Mouse (Mus musculus) spleen, postnatal 4 days (tissue): ENCODE results near the gene Mob3b.

Experiments
- DNase-seq, 2 experiments: peaks; one replicate each; pipeline ENCODE4 v3.0.0; 2022; ENCODE audit warnings: low spot score in 2 of 2

Gene Mob3b

GRCm38 (mm10) chr4:35065075-35065838, 92.0 kb downstream of the Mob3b start:
- no peak for DNase-seq

- DNase-seq = no peak
Measured at GRCm38 (mm10) chr4:35063146-35063719, 94.1 kb downstream of the Mob3b start.

GRCm38 (mm10) chr4:35060964-35061363, 96.3 kb downstream of the Mob3b start:
- no peak for DNase-seq

- no peak for DNase-seq
Measured at GRCm38 (mm10) chr4:35060401-35060800, 96.9 kb downstream of the Mob3b start.

GRCm38 (mm10) chr4:35054362-35054761, 102.9 kb downstream of the Mob3b start:
- DNase-seq = no peak

GRCm38 (mm10) chr4:35052174-35052942, 104.9 kb downstream of the Mob3b start:
- DNase-seq = no peak

GRCm38 (mm10) chr4:35051152-35051551, 106.1 kb downstream of the Mob3b start:
- DNase-seq = no peak

- DNase-seq = no peak
Measured at GRCm38 (mm10) chr4:35049742-35050058, 107.6 kb downstream of the Mob3b start.

GRCm38 (mm10) chr4:35049036-35049741, 108.1 kb downstream of the Mob3b start:
- DNase-seq = no peak

- no peak for DNase-seq
Measured at GRCm38 (mm10) chr4:35040896-35041295, 116.4 kb downstream of the Mob3b start.

GRCm38 (mm10) chr4:35040306-35040705, 117.0 kb downstream of the Mob3b start:
- DNase-seq = no peak

- DNase-seq = no peak
Measured at GRCm38 (mm10) chr4:35037824-35038223, 119.5 kb downstream of the Mob3b start.

- no peak for DNase-seq
Measured at GRCm38 (mm10) chr4:35034504-35035290, 122.6 kb downstream of the Mob3b start.

- no peak for DNase-seq
Measured at GRCm38 (mm10) chr4:35032758-35033157, 124.5 kb downstream of the Mob3b start.

- no peak for DNase-seq
Measured at GRCm38 (mm10) chr4:35031623-35032022, 125.7 kb downstream of the Mob3b start.

- DNase-seq = no peak
Measured at GRCm38 (mm10) chr4:35031141-35031540, 126.1 kb downstream of the Mob3b start.

- DNase-seq = no peak
Measured at GRCm38 (mm10) chr4:35018416-35018815, 138.9 kb downstream of the Mob3b start.

- no peak for DNase-seq
Measured at GRCm38 (mm10) chr4:35012401-35013307, 144.6 kb downstream of the Mob3b start.

GRCm38 (mm10) chr4:35006541-35007260, 150.6 kb downstream of the Mob3b start:
- no peak for DNase-seq

- no peak for DNase-seq
Measured at GRCm38 (mm10) chr4:35006056-35006455, 151.2 kb downstream of the Mob3b start.
